Mouse (Mus musculus) hindbrain, postnatal 0 days (tissue): ENCODE data around the gene Pnpla2. TPM values are rescaled to one million over a fixed set of nuclear protein-coding genes. Genes with fewer than 3 reads are reported as not detected.

Experiments used
- ATAC-seq: fragments of 200-750 bp; cut with Nextera tagmentation; 2 replicates; pipeline ENCODE4 v1.8.0; 2017; ENCODE audit warnings: mild to moderate bottlenecking, moderate TSS enrichment, moderate library complexity
- DNase-seq: peaks from one replicate; pipeline ENCODE4 v3.0.0-alpha.2; 2015; ENCODE audit warnings: low spot score
- H3K27ac ChIP-seq: fragments of 300-500 bp; sonication (generic); 2 replicates; pipeline ENCODE4 v1.5.1; 2014; ENCODE audit warnings: mild to moderate bottlenecking
- H3K27me3 ChIP-seq: fragments of 300-500 bp; sonication (generic); 2 replicates; pipeline ENCODE4 v1.6.1; 2014; ENCODE audit warnings: low read length, mixed read lengths; ENCODE audit not compliant: insufficient read depth
- H3K36me3 ChIP-seq: fragments of 300-500 bp; sonication (generic); 2 replicates; pipeline ENCODE4 v1.6.1; 2014; ENCODE audit warnings: low read length, mixed read lengths; ENCODE audit not compliant: insufficient read depth
- H3K4me1 ChIP-seq: fragments of 300-500 bp; sonication (generic); 2 replicates; pipeline ENCODE4 v1.6.1; 2014; ENCODE audit warnings: antibody characterized with exemption, low read length, mixed read lengths; ENCODE audit not compliant: insufficient read depth
- H3K4me2 ChIP-seq: fragments of 300-500 bp; sonication (generic); 2 replicates; pipeline ENCODE4 v1.6.1; 2014; ENCODE audit warnings: low read depth, mild to moderate bottlenecking, low read length, moderate library complexity, mixed read lengths
- H3K4me3 ChIP-seq: fragments of 300-500 bp; sonication (generic); 2 replicates; pipeline ENCODE4 v1.5.1; 2014; ENCODE audit warnings: low read length
- H3K9ac ChIP-seq: fragments of 300-500 bp; sonication (generic); replicated peaks from 2 replicates; pipeline ENCODE4 v1.6.1; 2014; ENCODE audit warnings: mild to moderate bottlenecking, low read length, moderate library complexity, mixed read lengths
- H3K9me3 ChIP-seq: fragments of 300-500 bp; sonication (generic); 2 replicates; pipeline ENCODE4 v1.6.1; 2016; ENCODE audit warnings: low read length, mixed read lengths
- CTCF ChIP-seq: IDR thresholded peaks from 2 replicates; pipeline ENCODE4 v1.5.1; 2016; ENCODE audit warnings: antibody characterized with exemption, control low read depth, low read depth
- WGBS: fragments of 180-500 bp; shearing (Covaris S2); extraction: QIAGEN DNeasy Blood & Tissue Kit; methylation state at CpG from one replicate; pipeline ENCODE4 v1.1.7; 2014; 5-methylcytosine and 5-hydroxymethylcytosine counted together
- polyA plus RNA-seq: library from polyadenylated mRNA; unstranded; fragments of >200 nt; fragmentation: Nextera tagmentation; extraction: Ambion mirVana; gene quantifications from 2 replicates; pipeline ENCODE4 v1.2.1, GENCODE M21; 2015
- total RNA-seq: library from RNA; depleted of rRNA; stranded (reverse); fragments of >200 nt; gene quantifications from 2 replicates; pipeline ENCODE4 v1.2.3, GENCODE M21; 2014

Gene Pnpla2
- total and polyA plus RNA-seq, 2 experiments from 2014 or later, result 8.5 to 22.4 TPM

DNA sequence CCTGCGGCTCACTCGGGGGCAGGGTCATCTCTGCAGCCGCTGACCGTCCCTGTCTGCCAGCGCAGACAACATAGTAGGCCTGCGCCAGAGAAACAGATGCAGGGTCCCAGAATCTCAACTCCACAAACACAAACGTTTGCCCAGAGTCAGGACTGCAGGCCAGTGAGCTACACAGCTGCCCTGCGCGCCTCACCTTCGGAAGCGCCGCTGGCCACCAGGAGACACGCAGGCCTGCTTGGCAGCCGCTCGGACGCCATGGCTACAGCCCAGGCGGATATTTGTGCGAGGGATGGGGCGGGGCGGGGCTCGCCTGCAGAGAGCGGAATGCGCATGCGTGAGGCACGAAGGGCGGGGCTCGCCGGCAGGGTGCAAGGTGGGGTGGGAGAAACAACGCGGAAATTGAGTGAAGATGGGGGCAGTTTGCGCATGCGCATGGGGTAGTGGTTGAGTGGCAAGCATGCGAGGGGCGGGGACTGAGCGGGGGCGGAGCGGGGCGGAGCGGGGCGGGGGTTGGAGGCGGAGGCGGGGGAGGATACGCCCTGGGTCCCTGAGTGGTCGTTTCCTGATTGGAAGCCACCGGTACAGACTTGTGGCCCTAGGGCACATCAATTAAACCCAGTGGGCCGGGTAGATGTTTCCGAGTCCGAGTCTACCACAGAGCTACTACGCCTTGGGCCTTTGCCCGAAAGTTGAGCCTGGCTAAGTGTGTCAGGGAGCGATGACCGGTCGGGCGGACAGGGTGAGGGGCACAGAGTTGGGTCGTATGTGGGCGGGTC, 41.0 kb upstream of the Pnpla2 start, which contains the start of gene Gatd1:
Gene Gatd1 (minus strand): TSS at position 328 of the 776 bp plus-strand sequence.
- WGBS, result under 1% methylated on average over 54 of the region's 56 CpGs

DNA sequence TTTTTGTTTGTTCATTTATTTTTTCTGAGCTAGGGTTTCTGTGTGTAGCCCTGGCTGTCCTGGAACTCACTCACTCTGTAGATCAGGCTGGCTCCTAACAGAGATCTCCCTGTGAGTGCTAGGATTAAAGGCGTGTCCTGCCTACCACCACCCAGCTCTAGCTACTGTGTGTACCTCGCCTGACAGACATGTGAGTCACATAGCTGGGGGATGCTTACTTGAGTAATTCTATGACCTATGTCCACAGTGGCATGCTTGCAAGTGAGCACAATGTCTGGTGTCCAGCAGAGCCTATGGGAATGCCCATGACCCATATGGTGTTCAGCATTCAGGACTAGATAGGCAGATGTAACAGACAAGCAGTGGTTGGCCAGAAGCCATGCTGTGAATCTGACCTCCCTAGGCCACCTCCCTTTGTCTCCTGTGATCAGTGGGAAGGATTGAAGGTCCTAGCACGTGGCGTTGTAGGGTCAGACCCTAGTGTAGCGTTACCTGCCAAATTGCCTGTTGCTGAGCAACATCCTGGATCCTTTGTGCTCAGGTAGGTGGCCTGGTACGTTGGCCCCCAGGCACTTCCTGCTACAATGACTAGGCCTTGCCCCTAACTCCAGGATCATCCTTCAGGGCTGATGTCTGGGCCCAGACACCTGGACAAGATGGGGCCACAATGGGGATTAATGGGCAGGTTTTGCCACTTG, 38.7 kb upstream of the Pnpla2 start:
- DNase-seq (no peak), ATAC-seq (no peak)
- TF ChIP-seq CTCF, result no peak
- no peak overlapping the region for H3K9ac ChIP-seq
- no peak overlapping the region for H3K4me2 ChIP-seq
- no peak overlapping the region for H3K27ac ChIP-seq
- H3K4me3 ChIP-seq, result no peak overlapping the region
- H3K4me1 ChIP-seq, result no peaks in the 10 kb centered on the region
- no peaks in the 10 kb centered on the region for H3K36me3 ChIP-seq
- no peaks in the 10 kb centered on the region for H3K27me3 ChIP-seq
- 63% methylated on average over 6 of the region's 6 CpGs for WGBS
- H3K9me3 ChIP-seq, result no peaks in the 10 kb centered on the region

More for the DNA sequence above, 41.0 kb upstream of the Pnpla2 start, which contains the start of gene Gatd1:
- peak; percentile 100 for DNase-seq
- Histone ChIP-seq H3K4me2 (peak within 1 kb of the TSS; percentile 87), H3K4me1 (no peaks in the 10 kb centered on the region; the same call in 1 of the 2 replicates), H3K27me3 (no peaks in the 10 kb centered on the region), H3K27ac (peak within 1 kb of the TSS; percentile 91), H3K4me3 (peak within 1 kb of the TSS; percentile 69), H3K9ac (peak within 1 kb of the TSS; percentile 82), H3K9me3 (no peaks in the 10 kb centered on the region), H3K36me3 (0 out of 2 replicates have a peak, but pooled peaks cover 3% of the 10 kb centered on the region)
- TF ChIP-seq CTCF, result peak; percentile 45
- peak; percentile 92 for ATAC-seq

DNA sequence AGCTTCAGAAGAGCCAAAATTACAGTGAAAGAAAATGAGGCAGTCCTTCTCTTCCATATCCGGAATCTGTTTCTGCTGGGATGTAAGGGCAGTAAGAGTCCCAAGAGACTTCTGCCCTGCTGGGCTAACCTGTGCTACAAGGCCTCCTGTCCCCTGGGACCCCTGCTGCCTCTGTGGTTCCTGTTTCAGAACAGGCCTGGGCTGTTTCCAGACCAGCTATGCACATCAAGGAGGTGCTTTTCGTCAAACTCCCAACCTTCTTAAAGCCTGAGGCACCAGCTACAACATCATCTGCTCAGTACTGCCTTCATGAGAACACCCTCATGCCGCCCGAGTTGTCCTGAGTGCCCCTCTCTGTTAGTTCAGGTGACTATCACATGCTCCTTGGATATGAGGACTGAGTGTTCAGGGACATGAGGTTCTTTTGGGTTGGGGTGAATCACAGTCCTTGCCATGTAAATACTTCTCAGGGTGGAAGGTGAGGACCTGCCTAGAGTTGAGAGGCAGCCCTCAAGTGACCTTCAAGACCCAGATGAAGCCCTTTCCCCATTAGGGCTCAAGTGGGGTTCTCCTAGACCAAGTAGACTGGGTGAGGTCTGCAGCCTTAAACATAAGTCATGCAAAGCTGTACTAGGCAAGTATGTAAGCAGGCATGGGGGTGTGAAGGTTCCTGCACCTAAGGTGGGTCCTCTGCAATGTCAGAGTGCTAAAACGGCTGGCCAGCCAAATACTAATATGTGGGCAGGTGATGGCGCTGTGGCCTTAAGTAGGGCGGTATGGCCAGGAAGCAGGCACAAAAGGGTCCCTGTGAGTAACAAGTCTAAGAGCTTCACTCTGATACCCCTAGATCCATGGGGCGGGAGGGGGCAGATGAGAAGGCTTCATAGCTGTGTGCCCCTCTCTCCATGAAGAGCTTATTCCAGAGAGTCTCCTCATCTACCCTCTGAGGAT, 37.0 kb upstream of the Pnpla2 start:
- 73% methylated on average over 8 of the region's 8 CpGs for WGBS
- Histone ChIP-seq H3K27me3 (no peaks in the 10 kb centered on the region), H3K27ac (no peak overlapping the region), H3K4me3 (no peak overlapping the region), H3K4me1 (no peaks in the 10 kb centered on the region), H3K9me3 (no peaks in the 10 kb centered on the region), H3K9ac (no peak overlapping the region), H3K36me3 (no peaks in the 10 kb centered on the region), H3K4me2 (no peak overlapping the region)
- peak; percentile 27 for TF ChIP-seq CTCF
- no peak for ATAC-seq
- DNase-seq, result no peak

DNA sequence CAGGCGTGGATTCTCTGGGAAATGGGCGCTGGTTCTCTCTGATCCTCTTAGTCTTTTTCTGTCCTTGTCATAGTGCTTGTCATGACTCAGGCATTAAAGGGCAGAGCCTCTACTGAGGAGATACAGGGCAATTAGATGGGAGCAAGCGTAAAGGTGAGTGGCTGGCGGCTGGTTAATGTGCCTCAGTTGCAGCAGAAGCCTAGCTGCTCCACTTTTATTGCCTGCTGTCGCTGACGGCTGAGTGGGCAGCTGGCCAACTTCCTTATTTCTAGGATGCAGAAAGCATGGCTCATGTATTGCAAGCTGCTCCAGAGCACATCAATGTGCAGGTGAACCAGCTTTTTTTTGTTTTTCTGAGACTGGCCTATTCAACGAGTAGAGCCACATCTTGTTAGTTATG, 36.0 kb upstream of the Pnpla2 start:
- no peaks in the 10 kb centered on the region for H3K27me3 ChIP-seq
- ATAC-seq, result no peak
- no peak overlapping the region for H3K9ac ChIP-seq
- peak; percentile 33 for DNase-seq
- H3K4me1 ChIP-seq, result no peaks in the 10 kb centered on the region
- H3K4me3 ChIP-seq, result no peak overlapping the region
- no peak overlapping the region for H3K27ac ChIP-seq
- H3K4me2 ChIP-seq, result no peak overlapping the region
- no peak for TF ChIP-seq CTCF
- H3K36me3 ChIP-seq, result no peaks in the 10 kb centered on the region
- H3K9me3 ChIP-seq, result no peaks in the 10 kb centered on the region
- 62% methylated on average over 7 of the region's 7 CpGs for WGBS

DNA sequence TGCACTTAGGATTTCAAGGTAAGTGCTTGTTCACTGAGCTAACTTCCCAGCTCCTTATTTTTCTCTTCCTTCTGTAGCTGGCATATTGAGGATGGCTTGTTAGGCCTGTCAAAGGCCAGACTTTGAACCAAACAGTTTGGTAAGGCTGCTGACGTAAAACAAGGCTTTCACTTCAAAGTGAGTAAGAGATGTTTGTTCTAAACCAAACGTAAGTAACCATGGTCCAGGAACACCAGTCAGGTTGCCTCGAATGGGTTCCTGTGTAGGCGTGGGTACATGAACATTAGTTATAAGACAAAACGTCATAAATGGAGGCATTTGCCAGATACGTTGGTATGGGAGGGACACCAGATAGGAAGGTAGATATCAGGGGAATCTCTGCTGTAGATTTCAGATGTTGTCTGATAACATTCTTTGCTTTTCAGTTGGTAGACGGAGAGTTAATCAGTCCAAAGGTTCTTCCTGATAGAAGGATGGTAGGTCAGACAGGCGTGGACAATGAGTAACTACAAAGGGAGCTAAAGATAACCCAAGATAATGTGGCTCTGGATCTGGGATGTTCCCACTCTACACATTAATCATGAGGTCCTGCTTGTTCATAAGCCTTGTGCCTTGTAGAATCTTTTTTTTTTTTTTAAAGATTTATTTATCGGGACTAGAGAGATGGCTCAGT, 34.8 kb upstream of the Pnpla2 start:
- H3K9ac ChIP-seq, result no peak overlapping the region
- TF ChIP-seq CTCF, result no peak
- H3K4me2 ChIP-seq, result no peak overlapping the region
- H3K36me3 ChIP-seq, result no peaks in the 10 kb centered on the region
- DNase-seq (no peak), ATAC-seq (no peak)
- 86% methylated on average over 9 of the region's 9 CpGs for WGBS
- no peaks in the 10 kb centered on the region for H3K27me3 ChIP-seq
- H3K4me1 ChIP-seq, result no peaks in the 10 kb centered on the region
- no peak overlapping the region for H3K4me3 ChIP-seq
- H3K9me3 ChIP-seq, result no peaks in the 10 kb centered on the region
- no peak overlapping the region for H3K27ac ChIP-seq

GRCm38 (mm10) chr7:141423811-141424210, 31.2 kb upstream of the Pnpla2 start:
- H3K36me3 ChIP-seq, result no peaks in the 10 kb centered on the region
- H3K9me3 ChIP-seq, result no peaks in the 10 kb centered on the region
- no peaks in the 10 kb centered on the region for H3K27me3 ChIP-seq
- no peak for ATAC-seq
- TF ChIP-seq CTCF, result no peak
- H3K4me1 ChIP-seq, result no peaks in the 10 kb centered on the region
- H3K4me2 ChIP-seq, result no peak overlapping the region
- no peak overlapping the region for H3K4me3 ChIP-seq
- 79% methylated on average over 4 of the region's 4 CpGs for WGBS
- H3K9ac ChIP-seq, result no peak overlapping the region
- H3K27ac ChIP-seq, result no peak overlapping the region
- DNase-seq, result no peak
